Mouse (Mus musculus) megakaryocyte, embryonic 14.5 days (primary cell): ENCODE results near the gene Slc41a2. TPM values are rescaled to one million over a fixed set of nuclear protein-coding genes. Genes with fewer than 3 reads are reported as not detected.

Experiments used
- H3K27me3 ChIP-seq: replicated peaks from 2 replicates; pipeline ENCODE3; 2012; ENCODE audit warnings: inconsistent platforms
- H3K36me3 ChIP-seq: replicated peaks from 2 replicates; pipeline ENCODE3; 2012; ENCODE audit warnings: low read length, inconsistent platforms, mixed read lengths
- H3K4me1 ChIP-seq: 2 replicates; pipeline ENCODE4 v1.6.1; 2012; ENCODE audit warnings: inconsistent platforms
- H3K4me3 ChIP-seq: replicated peaks from 2 replicates; pipeline ENCODE3; 2012; ENCODE audit warnings: moderate library complexity, mild to moderate bottlenecking, inconsistent platforms
- H3K9me3 ChIP-seq: 2 replicates; pipeline ENCODE4 v1.6.1; 2012; ENCODE audit warnings: inconsistent platforms
- FLI1 ChIP-seq: IDR thresholded peaks from 2 replicates; pipeline ENCODE4 v1.6.1; 2012; ENCODE audit warnings: low read length, inconsistent platforms, mixed read lengths
- GATA1 ChIP-seq: IDR thresholded peaks from 3 replicates; pipeline ENCODE4 v1.6.1; 2012; ENCODE audit warnings: mixed read lengths, low read length, inconsistent platforms, borderline replicate concordance
- polyA plus RNA-seq: library from polyadenylated mRNA; stranded (reverse); fragments of >175 nt; gene quantifications from 2 replicates; pipeline ENCODE4 v1.2.3, GENCODE M21; 2012; ENCODE audit warnings: low replicate concordance; ENCODE audit not compliant: insufficient read depth

Slc41a2 gene
- polyA plus RNA-seq, 1 experiment, result 0.02 TPM

- H3K36me3 ChIP-seq, result no peaks in the 10 kb centered on the region
- TF ChIP-seq FLI1 (no peak), GATA1 (no peak)
Observed at GRCm38 (mm10) chr10:83233967-83234366, 103.7 kb downstream of the Slc41a2 start.

GRCm38 (mm10) chr10:83228626-83229025, 109.1 kb downstream of the Slc41a2 start:
- Histone ChIP-seq H3K36me3 (no peaks in the 10 kb centered on the region), H3K27me3 (no peaks in the 10 kb centered on the region), H3K4me3 (no peak overlapping the region), H3K9me3 (peaks cover 10% of the 10 kb centered on the region), H3K4me1 (peaks cover 28% of the 10 kb centered on the region)
- TF ChIP-seq GATA1 (no peak), FLI1 (no peak)

More at GRCm38 (mm10) chr10:83233967-83234366, 103.7 kb downstream of the Slc41a2 start:
- no peaks in the 10 kb centered on the region for H3K27me3 ChIP-seq
- peaks cover 4% of the 10 kb centered on the region; the same call in 1 of the 2 replicates for H3K9me3 ChIP-seq
- H3K4me3 ChIP-seq, result peak overlapping the region; percentile 11
- peaks cover 28% of the 10 kb centered on the region for H3K4me1 ChIP-seq

DNA sequence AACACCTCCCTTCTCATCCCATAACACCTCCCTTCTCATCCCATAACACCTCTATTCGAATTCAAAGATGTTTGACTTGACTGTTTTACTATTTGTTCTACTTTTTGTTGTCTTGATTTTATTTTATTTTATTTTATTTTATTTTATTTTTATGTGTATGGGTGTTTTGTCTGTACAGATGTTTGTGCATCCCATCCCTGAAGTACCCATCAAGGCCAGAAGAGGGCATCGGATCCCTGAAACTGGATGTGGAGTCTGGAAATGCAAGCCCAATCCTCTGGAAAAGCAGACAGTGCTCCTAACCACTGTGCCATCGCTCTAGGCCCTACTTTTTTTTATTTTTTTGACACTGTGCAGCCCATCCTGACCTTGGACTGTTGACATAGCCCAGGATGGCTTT, 112.7 kb downstream of the Slc41a2 start:
- peaks cover 26% of the 10 kb centered on the region for H3K9me3 ChIP-seq
- H3K27me3 ChIP-seq, result no peaks in the 10 kb centered on the region
- H3K36me3 ChIP-seq, result no peaks in the 10 kb centered on the region
- no peak overlapping the region for H3K4me3 ChIP-seq
- TF ChIP-seq GATA1, result no peak
- no peak for TF ChIP-seq FLI1
- H3K4me1 ChIP-seq, result peaks cover 28% of the 10 kb centered on the region

DNA sequence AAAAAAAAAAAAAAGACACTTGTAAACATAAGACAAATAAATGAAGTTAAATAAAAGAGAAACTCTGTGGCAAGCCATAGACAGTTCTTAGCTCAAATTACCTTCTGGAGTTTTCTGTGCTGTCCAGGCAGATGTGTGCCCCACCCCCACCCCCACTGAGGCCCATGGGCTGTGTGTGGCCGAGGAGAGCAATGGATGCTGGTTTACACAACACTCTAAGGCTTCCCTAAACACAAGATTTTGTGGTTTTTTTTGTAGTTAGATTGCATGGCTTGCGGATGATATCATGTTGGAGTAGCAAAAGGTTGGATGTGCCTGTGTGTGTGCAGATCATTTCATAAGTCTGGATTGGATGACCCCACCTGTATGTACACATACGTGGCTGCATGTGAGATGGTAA, 116.8 kb downstream of the Slc41a2 start:
- no peak for TF ChIP-seq FLI1
- TF ChIP-seq GATA1, result no peak
- Histone ChIP-seq H3K27me3 (peaks cover 4% of the 10 kb centered on the region), H3K4me3 (no peak overlapping the region), H3K4me1 (peaks cover 22% of the 10 kb centered on the region), H3K9me3 (peaks cover 19% of the 10 kb centered on the region), H3K36me3 (no peaks in the 10 kb centered on the region)

GRCm38 (mm10) chr10:83220217-83220616, 117.5 kb downstream of the Slc41a2 start:
- Histone ChIP-seq H3K4me3 (no peak overlapping the region), H3K36me3 (no peaks in the 10 kb centered on the region), H3K9me3 (peaks cover 19% of the 10 kb centered on the region), H3K4me1 (peaks cover 28% of the 10 kb centered on the region), H3K27me3 (peaks cover 4% of the 10 kb centered on the region)
- no peak for TF ChIP-seq GATA1
- TF ChIP-seq FLI1, result no peak

GRCm38 (mm10) chr10:83219729-83220128, 118.0 kb downstream of the Slc41a2 start:
- Histone ChIP-seq H3K36me3 (no peaks in the 10 kb centered on the region), H3K4me3 (no peak overlapping the region), H3K9me3 (peaks cover 19% of the 10 kb centered on the region), H3K4me1 (peaks cover 32% of the 10 kb centered on the region), H3K27me3 (peaks cover 4% of the 10 kb centered on the region)
- TF ChIP-seq FLI1, result no peak
- TF ChIP-seq GATA1, result no peak

- Histone ChIP-seq H3K4me1 (peaks cover 28% of the 10 kb centered on the region), H3K4me3 (no peak overlapping the region), H3K27me3 (peaks cover 4% of the 10 kb centered on the region), H3K9me3 (peaks cover 18% of the 10 kb centered on the region), H3K36me3 (no peaks in the 10 kb centered on the region)
- TF ChIP-seq FLI1 (no peak), GATA1 (no peak)
Observed at GRCm38 (mm10) chr10:83218778-83219177, 118.9 kb downstream of the Slc41a2 start.

DNA sequence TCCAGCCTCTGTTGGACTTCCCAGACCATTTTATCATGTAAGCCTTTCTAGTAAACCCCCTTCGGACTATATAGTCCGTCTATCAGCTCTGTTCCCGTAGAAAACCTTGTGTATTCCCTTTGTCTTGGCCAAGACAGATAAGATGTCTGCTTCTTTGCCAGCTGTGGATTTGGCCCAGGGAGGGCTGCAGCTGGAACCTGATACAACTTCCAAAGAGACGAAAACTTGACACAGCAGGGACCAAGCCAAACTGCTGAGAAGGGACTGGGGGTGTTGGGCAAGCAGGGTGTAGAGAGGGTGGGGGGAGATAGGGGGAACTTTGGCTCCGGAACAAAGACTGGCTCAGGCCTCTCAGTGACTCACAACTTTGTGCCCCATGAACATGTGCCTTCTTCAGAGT, 120.4 kb downstream of the Slc41a2 start:
- Histone ChIP-seq H3K27me3 (peaks cover 5% of the 10 kb centered on the region), H3K4me1 (peaks cover 23% of the 10 kb centered on the region), H3K4me3 (no peak overlapping the region), H3K36me3 (no peaks in the 10 kb centered on the region), H3K9me3 (peaks cover 8% of the 10 kb centered on the region)
- no peak for TF ChIP-seq FLI1
- no peak for TF ChIP-seq GATA1

DNA sequence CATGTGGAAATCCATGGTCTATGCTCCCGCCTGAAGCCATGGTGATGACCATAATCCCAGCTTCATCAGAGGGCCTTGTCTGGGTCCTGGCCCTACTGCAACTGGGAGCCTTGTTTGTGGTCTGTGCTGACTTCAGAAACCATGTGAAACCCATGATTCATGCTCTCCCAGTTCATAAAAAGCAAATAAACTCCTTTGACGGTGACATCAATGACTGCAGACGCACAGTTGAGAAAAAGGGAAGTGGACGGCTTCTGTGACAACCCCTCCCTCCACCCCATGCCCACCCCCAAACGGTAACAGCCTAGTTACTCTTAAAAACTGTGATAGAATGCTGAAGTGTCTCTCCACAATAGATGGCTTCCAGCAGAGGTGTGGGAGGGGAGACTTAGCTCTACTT, 122.1 kb downstream of the Slc41a2 start:
- no peak overlapping the region for H3K4me3 ChIP-seq
- H3K9me3 ChIP-seq, result peaks cover 4% of the 10 kb centered on the region
- peaks cover 29% of the 10 kb centered on the region for H3K4me1 ChIP-seq
- TF ChIP-seq GATA1, result no peak
- TF ChIP-seq FLI1, result no peak
- H3K36me3 ChIP-seq, result no peaks in the 10 kb centered on the region
- H3K27me3 ChIP-seq, result peaks cover 16% of the 10 kb centered on the region

- peaks cover 20% of the 10 kb centered on the region for H3K4me1 ChIP-seq
- H3K4me3 ChIP-seq, result no peak overlapping the region
- TF ChIP-seq FLI1 (no peak), GATA1 (no peak)
- H3K27me3 ChIP-seq, result peaks cover 23% of the 10 kb centered on the region
- H3K9me3 ChIP-seq, result peaks cover 4% of the 10 kb centered on the region
- H3K36me3 ChIP-seq, result no peaks in the 10 kb centered on the region
Observed at GRCm38 (mm10) chr10:83212618-83213017, 125.1 kb downstream of the Slc41a2 start.
